Mouse (Mus musculus) stomach, postnatal 0 days (tissue): ENCODE measurements around the gene Lrit3. TPM values are rescaled to one million over a fixed set of nuclear protein-coding genes. Genes with fewer than 3 reads are reported as not detected.

ENCODE experiments used
- ATAC-seq: fragments of 200-750 bp; cut with Nextera tagmentation; 2 replicates; pipeline ENCODE4 v1.8.0; 2017; ENCODE audit not compliant: low FRiP score, low TSS enrichment
- DNase-seq: peaks from one replicate; pipeline ENCODE4 v3.0.0-alpha.2; 2016; ENCODE audit warnings: low spot score
- H3K27ac ChIP-seq: fragments of 300-500 bp; sonication (generic); replicated peaks from 2 replicates; pipeline ENCODE4 v1.5.1; 2014; ENCODE audit warnings: mild to moderate bottlenecking, control low read depth
- H3K27me3 ChIP-seq: fragments of 300-500 bp; sonication (generic); 2 replicates; pipeline ENCODE4 v1.6.1; 2014; ENCODE audit warnings: low read length; ENCODE audit not compliant: control insufficient read depth, insufficient read depth
- H3K36me3 ChIP-seq: fragments of 300-500 bp; sonication (generic); 2 replicates; pipeline ENCODE4 v1.6.1; 2014; ENCODE audit warnings: low read length, mixed read lengths; ENCODE audit not compliant: control insufficient read depth, insufficient read depth
- H3K4me1 ChIP-seq: fragments of 300-500 bp; sonication (generic); replicated peaks from 2 replicates; pipeline ENCODE4 v1.6.1; 2014; ENCODE audit warnings: antibody characterized with exemption; ENCODE audit not compliant: control insufficient read depth, insufficient read depth
- H3K4me2 ChIP-seq: fragments of 300-500 bp; sonication (generic); replicated peaks from 2 replicates; pipeline ENCODE4 v1.6.1; 2014; ENCODE audit warnings: low read depth, mild to moderate bottlenecking, control low read depth, moderate library complexity
- H3K4me3 ChIP-seq: fragments of 300-500 bp; sonication (generic); 2 replicates; pipeline ENCODE4 v1.5.1; 2014; ENCODE audit warnings: low read depth, low read length, control low read depth
- H3K9ac ChIP-seq: fragments of 300-500 bp; sonication (generic); 2 replicates; pipeline ENCODE4 v1.6.1; 2014; ENCODE audit warnings: mild to moderate bottlenecking, low read length, control low read depth, mixed read lengths
- H3K9me3 ChIP-seq: fragments of 300-500 bp; sonication (generic); 2 replicates; pipeline ENCODE4 v1.6.1; 2016; ENCODE audit warnings: low read length; ENCODE audit not compliant: control insufficient read depth
- CTCF ChIP-seq: IDR thresholded peaks from 2 replicates; pipeline ENCODE4 v1.5.1; 2016; ENCODE audit warnings: antibody characterized with exemption, low read depth, mild to moderate bottlenecking, moderate library complexity
- EP300 ChIP-seq: optimal IDR thresholded peaks from 2 replicates; pipeline ENCODE3; 2016; ENCODE audit warnings: antibody characterized with exemption
- WGBS: fragments of 180-500 bp; shearing (Covaris S2); extraction: QIAGEN DNeasy Blood & Tissue Kit; methylation state at CpG from one replicate; pipeline ENCODE4 v1.1.7; 2014; 5-methylcytosine and 5-hydroxymethylcytosine counted together
- polyA plus RNA-seq: library from polyadenylated mRNA; unstranded; fragments of >200 nt; fragmentation: Nextera tagmentation; extraction: Ambion mirVana; gene quantifications from 2 replicates; pipeline ENCODE4 v1.2.1, GENCODE M21; 2015

The Lrit3 gene
- polyA plus RNA-seq, 1 experiment from 2014 or later: 0.32 TPM

DNA sequence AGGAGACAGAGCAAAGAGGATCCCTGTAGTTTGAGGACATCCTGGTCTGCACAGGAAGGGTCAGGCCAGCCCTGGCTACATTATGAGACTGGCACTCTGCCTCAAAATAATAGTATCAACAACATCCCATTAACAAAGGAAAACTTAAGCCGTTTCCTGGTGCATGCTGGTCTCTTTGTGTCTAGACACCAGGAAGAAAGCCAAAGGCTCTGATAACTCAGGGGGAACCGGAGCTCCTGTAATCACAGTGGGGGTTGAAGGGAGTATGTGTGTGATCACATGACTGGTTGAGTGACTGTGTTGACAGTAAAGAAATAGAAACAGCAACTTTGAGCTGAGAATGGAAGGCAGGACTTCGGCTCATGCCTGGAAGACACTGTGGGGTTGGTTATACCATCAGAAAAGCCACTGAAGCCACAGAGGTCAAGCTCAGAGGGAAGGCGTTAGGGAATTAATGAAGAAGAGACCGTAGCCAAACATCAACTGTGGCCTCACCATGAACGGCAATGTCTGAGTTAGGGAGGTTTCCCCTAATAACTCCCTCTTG, 31.6 kb upstream of the Lrit3 start, which contains the start of gene Cfi:
Cfi (plus strand) TSS at position 497 of the 547 bp plus-strand sequence.
- peak within 1 kb of the TSS; percentile 31 for H3K9ac ChIP-seq
- peak; percentile 63 for DNase-seq
- no peaks in the 10 kb centered on the region for H3K27me3 ChIP-seq
- H3K4me2 ChIP-seq: peak within 1 kb of the TSS; percentile 40
- no peaks in the 10 kb centered on the region for H3K36me3 ChIP-seq
- TF ChIP-seq CTCF (no peak), EP300 (no peak)
- 51% methylated on average over 6 of the region's 6 CpGs for WGBS
- H3K9me3 ChIP-seq: no peaks in the 10 kb centered on the region
- H3K27ac ChIP-seq: peak within 1 kb of the TSS; percentile 86
- peak; percentile 76 for ATAC-seq
- H3K4me1 ChIP-seq: no peaks in the 10 kb centered on the region
- H3K4me3 ChIP-seq: peak within 1 kb of the TSS; percentile 27

DNA sequence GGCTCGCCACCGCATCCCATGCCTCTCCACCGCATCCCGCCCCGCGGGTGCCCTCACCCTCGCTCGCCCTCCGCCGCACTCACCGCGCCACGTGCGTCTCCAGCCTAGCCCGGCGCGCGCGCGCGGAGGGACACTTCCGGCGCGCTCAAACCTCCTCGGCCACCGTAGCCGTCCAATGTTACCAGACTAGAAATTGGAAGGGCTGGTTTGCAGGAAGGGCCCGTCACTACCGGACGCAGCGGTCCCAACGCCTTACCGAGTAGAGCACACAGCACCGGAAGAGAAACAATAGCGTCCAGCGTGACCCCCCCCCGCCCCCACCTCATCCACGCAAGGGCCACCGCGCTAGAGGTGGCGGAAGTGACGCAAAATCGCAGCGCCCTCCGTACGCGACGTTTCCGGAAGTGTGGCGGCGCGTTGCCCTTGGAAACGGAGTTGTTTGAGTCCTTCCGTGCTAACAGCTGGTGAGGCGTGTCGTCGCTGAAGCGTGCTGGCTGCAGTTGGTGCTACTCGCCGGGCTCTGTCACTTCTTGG, 27.3 kb upstream of the Lrit3 start, which contains the start of gene Gar1:
Gar1 (minus strand) TSS at position 362 of the 534 bp plus-strand sequence.
- H3K9ac ChIP-seq: peak within 1 kb of the TSS; percentile 88
- peak within 1 kb of the TSS; percentile 92 for H3K4me3 ChIP-seq
- ATAC-seq (peak; percentile 85), DNase-seq (peak; percentile 97)
- no peaks in the 10 kb centered on the region for H3K36me3 ChIP-seq
- no peak for TF ChIP-seq CTCF
- TF ChIP-seq EP300: no peak
- no peaks in the 10 kb centered on the region for H3K27me3 ChIP-seq
- H3K9me3 ChIP-seq: no peaks in the 10 kb centered on the region
- WGBS: under 1% methylated on average over 51 of the region's 60 CpGs
- peak within 1 kb of the TSS; percentile 78 for H3K4me2 ChIP-seq
- H3K27ac ChIP-seq: peak within 1 kb of the TSS; percentile 91
- H3K4me1 ChIP-seq: peaks cover 5% of the 10 kb centered on the region; the same call in 1 of the 2 replicates

DNA sequence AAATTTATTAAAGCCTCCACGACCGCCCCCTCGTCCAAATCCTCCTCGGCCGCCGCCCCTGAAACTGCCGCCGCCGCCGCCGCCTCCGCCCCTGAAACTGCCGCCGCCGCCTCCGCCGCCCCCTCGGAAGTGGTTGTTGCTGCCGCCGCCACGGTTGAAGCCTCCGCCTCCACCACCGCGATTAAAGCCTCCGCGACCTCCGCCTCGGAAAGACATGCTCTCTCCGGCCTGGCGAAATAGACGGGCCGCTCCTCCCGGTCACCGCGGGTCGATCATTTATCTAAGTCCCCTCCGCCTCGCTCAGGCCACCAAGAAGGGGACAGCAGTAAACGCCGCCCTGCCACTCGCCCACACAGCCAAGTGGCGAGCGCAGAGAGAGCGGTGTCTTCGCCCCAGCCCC, 26.8 kb upstream of the Lrit3 start:
- no peak for TF ChIP-seq EP300
- no peak for TF ChIP-seq CTCF
- no peaks in the 10 kb centered on the region for H3K36me3 ChIP-seq

DNA sequence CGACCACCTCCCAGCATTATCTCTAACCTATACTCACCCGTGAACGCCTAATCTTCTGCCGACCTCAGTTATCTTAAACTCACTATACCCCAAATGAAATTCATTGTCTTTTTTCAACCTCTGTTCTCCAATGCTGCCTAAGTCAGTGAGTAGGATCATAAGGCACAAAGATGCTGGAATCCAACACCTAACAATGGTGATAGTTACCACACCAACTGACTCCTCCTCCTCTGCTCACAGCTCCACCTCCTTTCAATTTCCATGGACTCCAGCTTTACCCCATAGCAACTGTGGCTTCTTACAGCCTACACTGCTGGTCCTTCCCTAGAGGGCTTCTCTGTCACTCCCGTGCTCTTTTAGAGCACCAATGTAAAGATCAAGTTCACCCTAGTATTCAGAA, 23.9 kb upstream of the Lrit3 start:
- WGBS: 92% methylated on average over 5 of the region's 5 CpGs
- Histone ChIP-seq H3K4me2 (no peak overlapping the region), H3K9me3 (no peaks in the 10 kb centered on the region), H3K4me1 (peaks cover 5% of the 10 kb centered on the region; the same call in 1 of the 2 replicates), H3K27ac (no peak overlapping the region), H3K36me3 (peaks cover 5% of the 10 kb centered on the region; the same call in 1 of the 2 replicates), H3K9ac (no peak overlapping the region), H3K27me3 (no peaks in the 10 kb centered on the region), H3K4me3 (no peak overlapping the region)
- DNase-seq (no peak), ATAC-seq (no peak)
- no peak for TF ChIP-seq CTCF
- no peak for TF ChIP-seq EP300

More for the DNA sequence above, 26.8 kb upstream of the Lrit3 start:
- peak; percentile 76 for DNase-seq
- Histone ChIP-seq H3K27ac (peak overlapping the region; percentile 91), H3K4me3 (peak overlapping the region; percentile 92), H3K4me1 (peaks cover 5% of the 10 kb centered on the region; the same call in 1 of the 2 replicates), H3K27me3 (no peaks in the 10 kb centered on the region), H3K9me3 (no peaks in the 10 kb centered on the region), H3K9ac (peak overlapping the region; percentile 88), H3K4me2 (peak overlapping the region; percentile 78)
- ATAC-seq: peak; percentile 0; the same call in 1 of the 2 replicates
- WGBS: 0% methylated on average over 42 of the region's 45 CpGs

DNA sequence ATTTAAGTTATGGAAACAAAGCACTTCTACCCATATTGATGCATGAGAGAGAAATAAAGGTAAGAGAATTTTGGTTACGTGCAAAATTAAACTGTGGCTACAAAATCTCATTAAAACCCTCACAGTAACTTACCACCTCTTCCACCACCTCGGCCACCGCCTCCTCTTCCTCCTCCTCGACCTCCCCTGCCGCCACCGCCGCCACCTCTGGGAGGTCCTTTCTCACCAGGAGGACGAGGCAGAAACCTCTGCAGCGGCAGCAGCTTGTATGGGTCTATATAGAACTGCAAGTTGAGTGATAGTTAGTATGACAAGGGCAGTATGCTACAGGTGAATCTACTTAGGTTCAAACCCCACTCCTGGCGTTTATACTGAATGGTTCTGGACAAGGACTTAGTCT, 22.9 kb upstream of the Lrit3 start:
- no peak overlapping the region for H3K27ac ChIP-seq
- ATAC-seq (no peak), DNase-seq (no peak)
- no peak overlapping the region for H3K9ac ChIP-seq
- no peak for TF ChIP-seq EP300
- no peak for TF ChIP-seq CTCF
- no peaks in the 10 kb centered on the region for H3K27me3 ChIP-seq
- 88% methylated on average over 10 of the region's 10 CpGs for WGBS
- no peaks in the 10 kb centered on the region for H3K9me3 ChIP-seq
- no peak overlapping the region for H3K4me2 ChIP-seq
- H3K4me1 ChIP-seq: peaks cover 5% of the 10 kb centered on the region; the same call in 1 of the 2 replicates
- H3K36me3 ChIP-seq: peaks cover 5% of the 10 kb centered on the region; the same call in 1 of the 2 replicates
- H3K4me3 ChIP-seq: no peak overlapping the region

DNA sequence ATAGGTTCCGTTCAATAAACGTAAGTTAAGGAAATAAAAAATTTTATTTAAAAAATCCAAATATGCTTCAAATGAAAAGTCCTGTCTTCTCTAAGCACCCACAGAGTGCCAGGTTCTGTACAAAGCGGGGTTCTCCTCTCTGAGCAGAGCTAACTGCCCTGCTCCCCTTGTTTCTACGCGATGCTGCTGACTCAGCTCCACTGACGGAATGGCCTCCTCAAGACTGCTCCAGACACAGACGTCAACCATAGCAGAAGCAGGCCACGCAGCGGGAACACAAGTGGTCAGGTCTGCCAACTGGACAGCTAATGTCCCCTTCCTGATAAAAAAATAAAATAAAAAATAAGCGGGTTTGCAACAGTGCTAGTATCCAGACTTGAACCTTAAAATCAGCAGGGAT, 21.1 kb upstream of the Lrit3 start:
- Histone ChIP-seq H3K9me3 (no peaks in the 10 kb centered on the region), H3K4me3 (no peak overlapping the region), H3K27ac (no peak overlapping the region), H3K4me1 (peaks cover 4% of the 10 kb centered on the region; the same call in 1 of the 2 replicates), H3K27me3 (no peaks in the 10 kb centered on the region), H3K4me2 (no peak overlapping the region), H3K9ac (no peak overlapping the region), H3K36me3 (peaks cover 5% of the 10 kb centered on the region; the same call in 1 of the 2 replicates)
- DNase-seq: no peak
- 89% methylated on average over 10 of the region's 10 CpGs for WGBS
- no peak for TF ChIP-seq CTCF
- no peak for TF ChIP-seq EP300
- ATAC-seq: no peak
